10 mouse cellular contexts compared by ENCODE assay signal in genomic region chr11:55069023-55069422, GRCm38 (mm10). TPM values are rescaled to one million over a fixed set of nuclear protein-coding genes. Genes with fewer than 3 reads are reported as not detected.
DNase-seq lines count a peak whose midpoint lies in the region.
"Had no signal": no experiment of that assay in that cellular context is flagged by ENCODE, and none has a peak within 500 bp of the region (broad histone marks: within the 10 kb centered on the region; RNA-seq: fewer than 3 reads in every experiment).

No protein-coding gene starts in this region.

- intact Hi-C loops in left cerebral cortex, postnatal 4 days (cut with DNase I): no loop called here

- DNase-seq in left cerebral cortex, postnatal 4 days: peak; percentile 22
- DNase-seq in left cerebral cortex, adult 9 months (ENCODE audit: low spot score in 2 of 2): no peak
- DNase-seq in R1 (ENCODE audit: low read depth, low spot score): peak; percentile 47
- peak; percentile 28 for DNase-seq in embryo, embryonic 11 days
- DNase-seq in heart, postnatal 4 days: peak; percentile 56
- no peak for DNase-seq in kidney, postnatal 25 days
- no peak for DNase-seq in layer of hippocampus, adult 9-11 months
- DNase-seq: adrenal gland, postnatal 10 days; cerebellum, adult 9-11 months; lung, postnatal 14 days had no signal

RNA-seq across cellular contexts. Expression of gene Ccdc69, which starts 8.9 kb away (rescaled TPM):
- total RNA-seq in left cerebral cortex, postnatal 4 days (2021): not detected
- total RNA-seq in heart, postnatal 4 days (2021): 10 to 100 TPM in 1 of 2 experiments, 1 to 10 TPM in 1; 9.2 to 12.2 TPM

RNA-seq across cellular contexts. Expression of gene Gm2a, which starts 28.9 kb away (rescaled TPM):
- total RNA-seq in left cerebral cortex, postnatal 4 days (2021): 10 to 100 TPM; 31.0 to 32.2 TPM
- total RNA-seq in heart, postnatal 4 days (2021): 10 to 100 TPM; 12.4 to 13.1 TPM

RNA-seq across cellular contexts. Expression of gene Anxa6, which starts 35.8 kb away (rescaled TPM):
- 10 to 100 TPM; 70.0 to 70.2 TPM for total RNA-seq in left cerebral cortex, postnatal 4 days (2021)
- total RNA-seq in heart, postnatal 4 days (2021): 100 to 1,000 TPM; 355 to 365 TPM

Comparison
In these comparisons a context has a peak if more than half of its experiments do, and no peak if none do; other contexts are left out.
1. DNase-seq: peak in left cerebral cortex, postnatal 4 days (single experiment), R1 (single experiment), embryo, embryonic 11 days (single experiment) and heart, postnatal 4 days (single experiment); none in left cerebral cortex, adult 9 months (0 of 2), kidney, postnatal 25 days (0 of 2) and layer of hippocampus, adult 9-11 months (single experiment).
2. RNA of gene Ccdc69, which starts 8.9 kb away (total RNA-seq): 9.2 to 12.2 TPM in heart, postnatal 4 days; not detected in left cerebral cortex, postnatal 4 days; every median in the first group is over 4 times any median in the second.
3. RNA of gene Anxa6, which starts 35.8 kb away (total RNA-seq): 355 to 365 TPM in heart, postnatal 4 days; 70.0 to 70.2 TPM in left cerebral cortex, postnatal 4 days; every median in the first group is over 4 times any median in the second.